Mouse (Mus musculus): ENCODE results near the gene Prkag2. TPM values are rescaled to one million over a fixed set of nuclear protein-coding genes. Genes with fewer than 3 reads are reported as not detected.
A peak's percentile ranks its signal among the peaks of the same experiment; 100 is the strongest.

Gene Prkag2
- polyA plus RNA-seq, 1 experiment from 2014 or later: 94.7 TPM

DNA sequence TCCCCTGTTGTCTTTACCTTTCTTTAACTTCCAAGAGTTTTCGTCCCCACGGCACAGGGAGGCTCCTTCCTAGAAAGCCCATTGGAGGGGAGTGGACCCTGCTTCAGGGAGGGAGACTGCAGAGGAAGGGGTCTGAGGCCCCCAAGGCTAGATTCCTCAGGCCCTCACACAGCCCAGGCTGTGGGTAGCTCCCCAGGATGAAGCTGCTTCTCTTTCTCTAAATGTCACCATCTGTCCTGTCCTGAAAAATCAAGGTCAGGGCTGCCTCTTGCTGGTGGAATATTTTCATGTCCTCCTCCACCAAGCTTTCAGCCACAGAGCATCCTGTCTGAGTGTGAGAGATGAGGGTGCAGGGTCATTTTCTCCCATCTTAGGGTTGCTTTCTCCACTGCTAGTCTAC is 113.5 kb downstream of the Prkag2 start:
- peak overlapping the region; percentile 88 for H3K27ac ChIP-seq (replicated peaks)
- H3K4me1 ChIP-seq (replicated peaks): peaks cover 28% of the 10 kb centered on the region
- no peaks in the 10 kb centered on the region for H3K36me3 ChIP-seq
- WGBS: 33% methylated on average over 2 of the region's 2 CpGs
- H3K27me3 ChIP-seq: no peaks in the 10 kb centered on the region
- peak overlapping the region; percentile 45 for H3K4me2 ChIP-seq
- no peaks in the 10 kb centered on the region for H3K9me3 ChIP-seq
- peak overlapping the region; percentile 7; the same call in 1 of the 2 replicates for H3K9ac ChIP-seq
- peak overlapping the region; percentile 18; the same call in 1 of the 2 replicates for H3K4me3 ChIP-seq
- ATAC-seq (ENCODE audit: low FRiP score, low read depth): no peak

DNA sequence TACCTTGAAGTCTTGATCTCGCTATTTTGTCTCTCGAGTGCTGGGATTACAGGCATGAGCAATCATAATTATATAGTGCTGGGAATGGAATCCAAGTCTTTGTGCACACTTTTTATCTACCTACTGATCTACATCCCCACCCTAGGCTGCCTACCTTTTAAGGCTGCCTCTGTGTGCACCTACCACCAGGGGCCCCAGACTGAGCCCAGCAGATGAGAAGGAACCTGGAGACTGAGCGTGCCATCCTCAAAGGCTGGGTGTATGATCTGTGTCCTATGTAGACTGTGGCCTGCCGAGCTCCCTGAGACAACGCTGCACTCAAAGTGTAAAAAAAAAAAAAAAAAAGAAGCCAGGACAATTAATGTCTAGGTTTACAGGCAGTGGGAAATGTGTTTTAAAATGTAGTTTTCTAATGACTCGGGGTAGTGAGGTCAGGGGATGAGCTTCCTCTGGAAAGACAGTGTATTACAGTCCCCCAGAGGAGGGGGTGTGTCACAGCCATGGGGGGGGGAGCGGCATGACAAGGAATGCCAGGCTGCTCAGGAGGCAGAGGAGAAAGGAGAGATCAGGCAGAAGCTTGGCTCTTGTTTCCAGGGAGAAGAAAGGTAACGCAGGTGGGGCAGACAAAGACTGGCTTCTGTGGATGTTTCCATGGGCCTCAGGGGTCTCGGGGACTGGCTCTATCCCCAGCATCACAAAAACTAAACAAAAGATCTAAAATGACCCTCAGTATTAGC is 114.1 kb downstream of the Prkag2 start:
- no peaks in the 10 kb centered on the region for H3K27me3 ChIP-seq
- ATAC-seq (ENCODE audit: low FRiP score, low read depth): peak; percentile 37; the same call in 1 of the 2 replicates
- peak overlapping the region; percentile 18 for H3K4me3 ChIP-seq
- no peaks in the 10 kb centered on the region for H3K9me3 ChIP-seq
- 43% methylated on average over 9 of the region's 9 CpGs for WGBS
- no peaks in the 10 kb centered on the region for H3K36me3 ChIP-seq
- peak overlapping the region; percentile 14; the same call in 1 of the 2 replicates for H3K9ac ChIP-seq
- H3K4me1 ChIP-seq (replicated peaks): peaks cover 28% of the 10 kb centered on the region
- peak overlapping the region; percentile 45 for H3K4me2 ChIP-seq
- peak overlapping the region; percentile 88 for H3K27ac ChIP-seq (replicated peaks)

DNA sequence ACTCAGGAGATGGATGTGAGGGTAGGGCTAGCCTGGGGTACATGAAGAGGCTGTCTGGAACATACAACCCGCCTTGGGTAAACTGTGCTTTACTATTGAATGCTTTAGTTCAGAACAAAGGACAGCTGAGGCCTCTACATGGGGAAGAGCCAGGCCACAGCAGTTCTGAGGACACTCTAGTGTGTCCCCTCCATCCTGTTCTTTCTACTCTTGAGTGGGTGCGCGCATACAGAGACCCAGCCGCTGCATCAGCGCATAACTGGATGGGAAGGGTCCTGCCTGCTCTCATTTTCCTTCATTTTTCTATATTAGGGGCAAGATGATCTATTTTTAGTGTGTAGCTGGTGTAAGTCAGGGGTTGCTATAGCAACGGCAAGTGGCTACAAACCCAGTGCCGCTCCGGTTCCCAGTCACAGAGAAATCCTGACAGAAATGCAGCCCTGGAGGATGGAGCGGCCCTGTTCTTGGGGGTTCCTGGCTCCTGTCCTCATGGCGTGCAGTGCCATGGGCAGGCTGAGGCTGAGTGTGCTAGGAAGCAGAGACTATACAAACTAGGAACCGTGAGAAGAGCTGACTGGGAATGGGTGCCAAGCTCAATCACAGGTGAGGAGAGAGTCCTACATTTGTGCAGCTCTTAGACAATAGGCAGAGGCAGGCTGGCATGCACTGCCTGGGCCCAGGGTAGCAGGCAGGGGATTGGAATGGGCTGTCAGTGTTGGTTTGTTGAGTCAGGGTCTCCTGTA is 114.8 kb downstream of the Prkag2 start:
- H3K9me3 ChIP-seq: no peaks in the 10 kb centered on the region
- H3K9ac ChIP-seq: peak overlapping the region; percentile 14; the same call in 1 of the 2 replicates
- H3K4me3 ChIP-seq: peak overlapping the region; percentile 18; the same call in 1 of the 2 replicates
- H3K4me1 ChIP-seq (replicated peaks): peaks cover 28% of the 10 kb centered on the region
- ATAC-seq (ENCODE audit: low FRiP score, low read depth): peak; percentile 86
- H3K27me3 ChIP-seq: no peaks in the 10 kb centered on the region
- peak overlapping the region; percentile 88 for H3K27ac ChIP-seq (replicated peaks)
- 38% methylated on average over 11 of the region's 11 CpGs for WGBS
- H3K36me3 ChIP-seq: no peaks in the 10 kb centered on the region
- peak overlapping the region; percentile 45 for H3K4me2 ChIP-seq

DNA sequence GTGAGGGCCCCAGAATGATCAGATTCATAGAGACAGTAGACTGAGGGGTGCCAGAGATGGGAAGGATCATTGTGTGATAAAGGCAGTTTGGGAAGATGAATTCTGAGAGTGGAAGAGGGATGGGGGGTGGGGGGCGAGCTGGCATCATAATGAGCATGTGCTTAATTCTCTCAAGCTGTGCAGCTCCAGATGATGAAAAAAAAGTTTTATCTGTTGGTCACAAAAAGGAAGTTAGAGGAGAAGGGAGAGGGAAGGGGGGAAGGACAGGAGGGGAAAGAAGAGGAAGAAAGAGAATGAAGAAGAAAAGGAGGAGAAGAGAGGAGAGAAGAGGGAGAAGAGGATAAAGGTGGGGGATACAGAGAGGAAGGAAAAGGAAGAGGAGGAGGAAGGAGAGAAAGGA is 116.3 kb downstream of the Prkag2 start:
- no peak overlapping the region for H3K4me2 ChIP-seq
- no peak for ATAC-seq (ENCODE audit: low FRiP score, low read depth)
- 63% methylated on average over 1 of the region's 1 CpGs for WGBS
- H3K4me3 ChIP-seq: no peak overlapping the region
- peaks cover 28% of the 10 kb centered on the region for H3K4me1 ChIP-seq (replicated peaks)
- no peak overlapping the region for H3K9ac ChIP-seq
- H3K27me3 ChIP-seq: no peaks in the 10 kb centered on the region
- H3K27ac ChIP-seq (replicated peaks): peak overlapping the region; percentile 88
- H3K36me3 ChIP-seq: no peaks in the 10 kb centered on the region
- H3K9me3 ChIP-seq: no peaks in the 10 kb centered on the region

DNA sequence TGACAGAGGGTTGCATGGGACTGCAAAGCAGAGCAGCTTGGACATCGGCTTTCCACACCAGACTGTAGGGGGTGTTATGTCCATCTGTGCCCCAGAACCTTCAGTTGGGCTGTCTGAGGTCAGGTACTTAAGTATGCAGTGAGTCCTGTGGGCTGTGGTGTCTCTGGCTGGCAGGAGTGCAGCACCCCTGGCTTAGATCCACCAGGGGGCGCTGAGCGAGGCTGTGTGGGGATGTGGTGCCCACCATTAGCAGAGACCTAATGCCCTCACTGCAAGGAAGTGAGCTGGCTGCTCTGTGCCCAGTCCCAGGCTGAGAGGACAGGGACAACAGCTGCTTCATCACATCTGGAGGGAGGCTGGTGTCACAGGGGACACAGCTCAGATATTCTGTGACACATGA is 116.9 kb downstream of the Prkag2 start:
- Histone ChIP-seq H3K9ac (no peak overlapping the region), H3K4me3 (no peak overlapping the region), H3K4me2 (no peak overlapping the region), H3K27me3 (no peaks in the 10 kb centered on the region), H3K4me1 (replicated peaks) (peaks cover 28% of the 10 kb centered on the region), H3K9me3 (no peaks in the 10 kb centered on the region), H3K27ac (replicated peaks) (no peak overlapping the region), H3K36me3 (no peaks in the 10 kb centered on the region)
- WGBS: 19% methylated on average over 3 of the region's 3 CpGs
- ATAC-seq (ENCODE audit: low FRiP score, low read depth): no peak

DNA sequence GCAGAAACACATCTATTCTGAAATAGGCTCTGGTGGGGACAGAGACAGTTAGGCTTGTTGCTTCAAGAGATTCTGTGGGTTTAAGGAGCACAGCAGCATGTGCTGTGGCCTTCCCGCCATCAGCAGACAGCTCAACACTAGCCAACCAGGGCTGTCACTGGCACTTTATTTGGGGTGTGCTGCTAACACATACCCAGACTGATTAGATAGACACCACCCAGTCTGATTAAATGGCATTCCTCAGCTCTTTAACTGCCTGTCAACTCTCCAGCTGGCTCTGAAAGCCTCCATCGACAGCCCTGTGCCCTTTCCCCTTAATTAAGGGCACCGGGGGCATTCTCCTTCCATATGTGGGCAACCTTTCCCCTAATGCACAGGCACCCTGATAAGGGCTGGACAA is 118.2 kb downstream of the Prkag2 start:
- no peaks in the 10 kb centered on the region for H3K36me3 ChIP-seq
- H3K27ac ChIP-seq (replicated peaks): no peak overlapping the region
- ATAC-seq (ENCODE audit: low FRiP score, low read depth): no peak
- no peak overlapping the region for H3K4me3 ChIP-seq
- H3K4me1 ChIP-seq (replicated peaks): peaks cover 28% of the 10 kb centered on the region
- 83% methylated on average over 3 of the region's 3 CpGs for WGBS
- no peak overlapping the region for H3K9ac ChIP-seq
- H3K4me2 ChIP-seq: no peak overlapping the region
- no peaks in the 10 kb centered on the region for H3K9me3 ChIP-seq
- no peaks in the 10 kb centered on the region for H3K27me3 ChIP-seq

DNA sequence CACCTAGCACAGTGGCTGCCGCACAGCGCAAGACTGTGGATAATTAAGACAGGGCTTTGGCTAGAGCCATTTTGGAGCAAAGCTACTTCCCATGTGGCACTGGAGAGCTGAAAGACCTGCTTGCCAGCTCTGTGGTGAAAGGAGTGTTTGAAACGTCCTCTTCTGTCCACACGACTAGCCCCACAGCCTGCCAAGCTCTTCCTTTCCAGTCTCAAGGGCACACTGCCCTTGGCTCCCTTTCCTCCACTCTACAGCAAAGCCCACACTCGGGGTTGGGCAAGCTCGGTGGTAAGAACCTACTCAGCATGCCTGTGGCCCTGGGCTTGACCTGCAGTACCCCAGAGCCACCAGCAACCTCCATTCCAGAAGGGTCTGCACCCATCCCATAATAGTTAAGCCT is 118.7 kb downstream of the Prkag2 start:
- Histone ChIP-seq H3K36me3 (no peaks in the 10 kb centered on the region), H3K27ac (replicated peaks) (no peak overlapping the region), H3K4me1 (replicated peaks) (peaks cover 24% of the 10 kb centered on the region), H3K9ac (no peak overlapping the region), H3K4me3 (no peak overlapping the region), H3K27me3 (no peaks in the 10 kb centered on the region), H3K9me3 (no peaks in the 10 kb centered on the region), H3K4me2 (no peak overlapping the region)
- WGBS: 67% methylated on average over 6 of the region's 6 CpGs
- no peak for ATAC-seq (ENCODE audit: low FRiP score, low read depth)

DNA sequence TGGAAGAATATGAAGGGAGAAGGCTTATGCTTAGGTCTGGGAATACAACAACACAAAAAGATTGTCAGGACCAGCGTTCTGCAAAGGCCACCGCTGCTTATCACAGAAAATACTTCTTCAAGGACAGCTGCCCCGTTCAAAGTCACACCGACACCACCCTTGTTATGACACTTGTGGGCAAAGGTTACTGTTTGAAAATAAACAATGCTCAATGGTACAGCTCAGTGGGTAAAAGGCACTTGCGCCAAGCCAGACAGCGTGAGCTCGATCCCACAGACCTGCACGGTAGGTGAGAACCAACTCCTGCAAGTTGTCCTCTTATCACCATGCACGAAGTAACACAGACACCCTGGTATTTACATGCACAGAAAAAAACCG is 120.5 kb downstream of the Prkag2 start:
- ATAC-seq (ENCODE audit: low FRiP score, low read depth): no peak
- 83% methylated on average over 10 of the region's 10 CpGs for WGBS
- H3K4me2 ChIP-seq: no peak overlapping the region
- no peak overlapping the region for H3K27ac ChIP-seq (replicated peaks)
- no peaks in the 10 kb centered on the region for H3K9me3 ChIP-seq
- H3K27me3 ChIP-seq: no peaks in the 10 kb centered on the region
- H3K4me3 ChIP-seq: no peak overlapping the region
- H3K36me3 ChIP-seq: no peaks in the 10 kb centered on the region
- peaks cover 6% of the 10 kb centered on the region for H3K4me1 ChIP-seq (replicated peaks)
- no peak overlapping the region for H3K9ac ChIP-seq

DNA sequence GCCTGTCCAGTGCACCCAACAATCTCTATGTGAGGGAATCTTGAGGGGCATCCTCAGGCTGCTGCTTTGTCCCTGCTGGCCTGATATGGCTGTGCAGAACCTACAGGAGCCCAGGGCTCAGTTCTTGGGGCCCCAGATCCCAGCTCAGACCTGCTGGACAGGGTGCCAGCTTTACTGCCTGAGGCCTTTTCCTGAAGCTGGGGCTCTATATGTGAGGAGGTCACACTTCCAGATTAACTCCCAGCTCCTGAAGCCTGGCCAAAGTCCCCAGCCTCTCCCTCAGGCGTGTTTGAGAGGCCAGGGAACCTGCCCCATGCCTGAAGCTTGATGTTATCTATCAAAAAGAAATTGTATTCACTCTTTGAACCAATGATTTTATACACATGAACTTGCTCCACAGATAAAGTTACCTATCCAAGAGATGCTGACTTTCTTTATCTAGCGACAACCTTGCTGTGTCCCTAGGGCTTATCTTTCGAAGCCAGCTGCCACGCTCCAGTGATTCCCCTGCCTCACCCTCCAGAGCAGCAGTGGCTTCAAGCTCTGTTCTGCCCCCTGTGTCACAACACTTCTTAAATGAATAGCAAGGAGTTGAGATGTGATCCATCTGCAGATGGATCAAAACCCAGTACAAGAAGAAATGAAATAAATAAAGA is 121.0 kb downstream of the Prkag2 start:
- H3K4me2 ChIP-seq: no peak overlapping the region

DNA sequence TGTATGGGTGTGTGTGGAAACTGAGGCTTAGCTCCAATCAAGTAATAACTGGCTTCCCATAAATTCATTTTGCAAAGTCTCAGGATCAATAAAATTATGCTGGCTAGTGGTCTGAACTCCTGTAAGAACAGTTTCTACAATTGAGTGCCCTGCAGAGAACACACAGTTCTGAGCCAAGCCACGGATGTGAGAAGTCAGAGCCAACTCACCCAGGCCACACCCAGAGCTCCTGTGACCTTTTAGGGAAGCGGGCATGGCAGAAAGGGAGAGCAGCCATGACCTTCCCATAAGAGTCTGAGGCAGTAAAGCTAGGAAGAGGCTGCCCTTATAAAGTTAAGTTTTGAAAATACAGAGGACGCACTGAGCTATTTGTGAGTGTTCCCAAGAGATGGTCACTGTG is 123.5 kb downstream of the Prkag2 start:
- Histone ChIP-seq H3K36me3 (no peaks in the 10 kb centered on the region), H3K4me3 (no peak overlapping the region), H3K4me1 (replicated peaks) (no peaks in the 10 kb centered on the region), H3K27ac (replicated peaks) (no peak overlapping the region), H3K27me3 (no peaks in the 10 kb centered on the region), H3K9ac (no peak overlapping the region), H3K9me3 (no peaks in the 10 kb centered on the region), H3K4me2 (no peak overlapping the region)
- ATAC-seq (ENCODE audit: low FRiP score, low read depth): no peak
- WGBS: 69% methylated on average over 3 of the region's 3 CpGs

More for the DNA sequence above, 121.0 kb downstream of the Prkag2 start:
- H3K9me3 ChIP-seq: no peaks in the 10 kb centered on the region
- no peak overlapping the region for H3K9ac ChIP-seq
- WGBS: 42% methylated on average over 4 of the region's 4 CpGs
- no peak overlapping the region for H3K4me3 ChIP-seq
- no peak overlapping the region for H3K27ac ChIP-seq (replicated peaks)
- H3K4me1 ChIP-seq (replicated peaks): peaks cover 1% of the 10 kb centered on the region
- no peaks in the 10 kb centered on the region for H3K36me3 ChIP-seq
- H3K27me3 ChIP-seq: no peaks in the 10 kb centered on the region
- ATAC-seq (ENCODE audit: low FRiP score, low read depth): no peak

DNA sequence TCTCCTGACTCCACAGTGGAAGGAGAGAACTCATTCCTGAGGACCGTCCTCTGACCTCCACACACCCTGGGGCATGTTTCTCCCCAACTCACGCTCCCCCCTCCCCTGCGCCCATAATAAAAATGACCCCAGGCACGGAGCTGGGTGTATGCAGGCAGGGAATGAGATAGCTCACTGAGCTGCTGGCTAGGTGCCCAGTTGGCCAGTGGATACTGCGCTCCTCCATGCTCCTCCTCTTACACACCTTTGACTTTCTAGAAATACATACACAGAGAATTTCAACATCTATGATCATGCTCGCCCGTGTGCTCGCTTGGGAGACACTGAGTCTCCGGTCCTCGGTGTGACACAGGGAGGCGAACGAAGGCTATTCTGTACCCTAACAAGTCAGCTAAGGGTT is 124.2 kb downstream of the Prkag2 start:
- H3K4me2 ChIP-seq: no peak overlapping the region
- no peaks in the 10 kb centered on the region for H3K4me1 ChIP-seq (replicated peaks)
- no peak overlapping the region for H3K4me3 ChIP-seq
- no peaks in the 10 kb centered on the region for H3K27me3 ChIP-seq
- H3K9ac ChIP-seq: no peak overlapping the region
- no peaks in the 10 kb centered on the region for H3K9me3 ChIP-seq
- no peak overlapping the region for H3K27ac ChIP-seq (replicated peaks)
- no peak for ATAC-seq (ENCODE audit: low FRiP score, low read depth)
- H3K36me3 ChIP-seq: no peaks in the 10 kb centered on the region
- 59% methylated on average over 12 of the region's 12 CpGs for WGBS

DNA sequence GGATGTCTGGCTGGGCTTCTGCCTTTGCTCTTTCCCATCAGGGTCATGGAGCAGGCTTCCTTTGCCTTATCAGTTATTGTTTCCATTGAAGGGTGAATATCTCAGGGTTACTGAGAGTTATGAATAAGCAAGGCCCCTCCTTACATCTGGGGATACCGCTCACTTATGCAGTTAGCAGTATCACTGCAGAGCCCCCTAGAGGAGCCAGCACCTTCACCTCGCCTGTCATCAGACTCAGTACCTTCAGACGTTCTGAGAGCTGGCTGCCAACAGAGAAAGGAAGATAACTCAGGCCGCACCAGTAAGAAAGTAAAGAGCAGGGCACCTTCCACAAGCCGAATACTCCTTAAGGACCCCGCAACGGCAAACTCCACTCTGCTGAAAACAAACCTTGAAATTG is 125.3 kb downstream of the Prkag2 start:
- Histone ChIP-seq H3K4me2 (no peak overlapping the region), H3K4me3 (no peak overlapping the region), H3K4me1 (replicated peaks) (no peaks in the 10 kb centered on the region), H3K9me3 (no peaks in the 10 kb centered on the region), H3K27ac (replicated peaks) (no peak overlapping the region), H3K36me3 (no peaks in the 10 kb centered on the region), H3K9ac (no peak overlapping the region), H3K27me3 (no peaks in the 10 kb centered on the region)
- no peak for ATAC-seq (ENCODE audit: low FRiP score, low read depth)
- whole genome bisulfite sequencing: 78% methylated on average over 7 of the region's 7 CpGs

Measured in hindbrain, embryonic 15.5 days (tissue).